Mouse (Mus musculus) forelimb bud, embryonic 11.5 days (tissue): ENCODE measurements around the gene Ncmap.

Experiments
- DNase-seq: peaks from one replicate; pipeline ENCODE4 v3.0.0-alpha.2; 2012; ENCODE audit warnings: low read depth, low spot score

Gene Ncmap

GRCm38 (mm10) chr4:135397991-135398390, at the start of gene Ncmap:
Gene Ncmap, minus strand, starts transcription at chr4:135398227.
- DNase-seq = no peak

GRCm38 (mm10) chr4:135442473-135442872, 44.4 kb upstream of the Ncmap start:
- DNase-seq = no peak

GRCm38 (mm10) chr4:135439904-135440522, 42.0 kb upstream of the Ncmap start:
- peak; percentile 51 for DNase-seq

DNA sequence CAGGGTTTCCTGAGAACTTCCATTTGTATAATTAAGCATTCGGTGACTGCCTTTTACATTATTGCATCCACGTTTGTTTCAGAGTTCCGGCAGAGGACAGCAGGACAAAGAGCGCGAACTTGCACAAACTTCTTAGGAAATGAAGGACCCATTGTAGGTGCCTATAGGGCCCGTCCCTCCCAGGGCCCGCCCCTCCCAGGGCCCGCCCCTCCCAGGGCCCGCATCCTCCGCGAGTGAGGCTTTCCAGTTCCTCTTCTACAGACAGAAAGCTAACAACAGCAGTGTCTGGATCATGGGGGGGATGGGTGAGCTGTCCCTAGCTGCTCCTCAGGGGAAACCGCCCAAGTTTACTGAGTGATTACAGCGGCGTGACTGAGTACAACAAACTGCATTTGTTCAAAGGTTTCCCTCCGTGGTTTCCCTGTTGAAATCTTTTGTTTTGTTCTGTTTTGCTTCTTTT, 41.2 kb upstream of the Ncmap start:
- peak; percentile 48 for DNase-seq

GRCm38 (mm10) chr4:135437924-135438323, 39.9 kb upstream of the Ncmap start:
- no peak for DNase-seq

- no peak for DNase-seq
Observed at GRCm38 (mm10) chr4:135436291-135436690, 38.3 kb upstream of the Ncmap start.

- no peak for DNase-seq
Observed at GRCm38 (mm10) chr4:135434395-135434789, 36.4 kb upstream of the Ncmap start.

GRCm38 (mm10) chr4:135433443-135434394, 35.7 kb upstream of the Ncmap start, which contains the start of gene Rcan3:
Gene Rcan3, minus strand, starts transcription at chr4:135433853.
- DNase-seq = peak; percentile 85

- no peak for DNase-seq
Observed at GRCm38 (mm10) chr4:135433086-135433442, 35.0 kb upstream of the Ncmap start.

DNA sequence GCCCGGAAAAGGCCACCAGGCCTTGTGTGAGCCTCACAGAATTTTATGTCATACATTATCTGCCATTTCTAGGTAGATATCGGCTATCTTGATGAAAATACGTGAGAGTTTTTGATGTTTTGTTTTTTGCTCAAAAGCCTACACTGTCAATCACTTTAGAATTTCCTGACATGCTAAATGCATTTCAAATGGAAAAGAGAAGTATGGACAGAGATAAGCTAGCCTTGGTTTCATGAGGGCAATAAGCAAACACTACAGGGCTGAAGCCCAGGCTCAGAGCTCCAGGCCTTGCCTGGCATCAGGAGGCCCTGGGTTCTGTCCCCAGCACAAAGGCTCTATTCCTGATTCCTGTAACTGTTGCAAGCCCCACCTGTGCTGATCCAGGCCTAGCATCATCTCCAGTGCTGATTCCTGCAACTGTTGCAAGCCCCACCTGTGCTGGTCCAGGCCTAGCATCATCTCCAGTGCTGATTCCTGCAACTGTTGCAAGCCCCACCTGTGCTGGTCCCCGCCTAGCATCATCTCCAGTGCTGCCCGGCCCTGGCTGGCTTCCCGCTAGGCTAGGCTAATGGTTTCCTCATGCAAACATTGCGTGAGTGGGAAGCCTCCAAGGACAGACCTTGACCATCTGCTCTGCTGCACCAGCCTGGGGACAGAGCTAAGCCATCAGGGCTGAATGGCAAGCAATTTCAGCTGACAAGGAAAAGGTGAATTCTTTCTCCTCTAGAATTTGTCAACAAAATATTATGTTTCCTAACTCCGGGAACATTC, 32.1 kb upstream of the Ncmap start:
- no peak for DNase-seq

- no peak for DNase-seq
Observed at GRCm38 (mm10) chr4:135429383-135429782, 31.4 kb upstream of the Ncmap start.

GRCm38 (mm10) chr4:135426587-135426986, 28.6 kb upstream of the Ncmap start:
- no peak for DNase-seq

DNA sequence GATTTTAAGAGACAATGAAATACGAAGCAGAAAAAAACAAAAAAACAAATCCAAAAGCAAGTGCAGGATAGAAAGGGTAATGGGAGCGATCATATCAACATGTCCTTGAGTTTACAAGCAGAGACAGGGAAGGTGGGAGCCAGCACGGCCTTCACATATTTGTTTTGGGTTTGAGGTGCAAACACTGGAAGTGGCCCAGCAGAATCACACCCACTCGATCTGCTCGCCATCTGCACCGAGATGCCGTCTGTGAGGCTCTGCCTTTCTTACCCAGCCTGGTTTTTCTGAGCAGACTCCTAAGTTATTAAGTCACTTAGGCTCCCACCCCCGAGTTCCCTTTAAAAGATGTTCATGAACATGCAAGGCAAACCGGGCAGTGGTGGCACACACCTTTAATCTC, 27.6 kb upstream of the Ncmap start:
- no peak for DNase-seq

DNA sequence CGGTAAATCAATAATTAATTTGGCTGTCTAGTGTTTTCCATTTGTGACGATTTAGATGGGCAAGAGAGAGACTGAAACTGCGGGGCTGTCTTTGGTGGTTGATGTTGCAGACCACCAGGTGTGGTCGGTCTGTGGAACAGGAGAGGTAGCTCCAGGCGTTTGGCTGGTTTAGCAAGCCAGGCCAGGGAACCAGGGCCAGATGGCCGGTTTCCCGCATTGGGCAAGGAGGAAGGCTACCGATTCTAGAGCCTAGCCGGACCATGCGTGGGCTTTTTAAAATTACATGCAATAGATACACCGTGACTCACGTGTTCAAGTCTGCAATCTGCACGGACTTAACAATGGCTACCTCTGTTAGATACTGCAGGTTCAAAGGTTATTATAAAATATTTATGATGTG, 22.9 kb upstream of the Ncmap start:
- no peak for DNase-seq

- no peak for DNase-seq
Observed at GRCm38 (mm10) chr4:135420416-135420815, 22.4 kb upstream of the Ncmap start.

DNA sequence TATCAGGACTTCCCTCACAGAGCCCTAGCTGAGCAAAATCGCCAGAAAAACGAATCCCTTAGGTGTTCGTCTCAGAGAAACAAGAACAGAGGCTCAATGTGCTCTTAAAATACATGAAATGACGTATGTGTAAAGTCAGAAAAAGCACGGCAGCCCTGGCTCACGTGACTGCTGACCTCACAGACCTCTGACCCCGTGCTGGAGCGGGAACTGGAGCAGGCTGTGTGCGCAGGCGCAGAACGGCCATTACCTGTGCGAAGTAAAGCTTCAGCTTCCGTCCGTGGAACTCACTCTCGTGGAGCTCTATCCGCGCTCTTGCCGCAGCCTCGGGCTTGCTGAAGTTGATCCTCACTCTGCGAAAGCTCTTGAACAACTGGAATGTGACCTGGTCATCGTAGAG, 22.0 kb upstream of the Ncmap start:
- no peak for DNase-seq

DNA sequence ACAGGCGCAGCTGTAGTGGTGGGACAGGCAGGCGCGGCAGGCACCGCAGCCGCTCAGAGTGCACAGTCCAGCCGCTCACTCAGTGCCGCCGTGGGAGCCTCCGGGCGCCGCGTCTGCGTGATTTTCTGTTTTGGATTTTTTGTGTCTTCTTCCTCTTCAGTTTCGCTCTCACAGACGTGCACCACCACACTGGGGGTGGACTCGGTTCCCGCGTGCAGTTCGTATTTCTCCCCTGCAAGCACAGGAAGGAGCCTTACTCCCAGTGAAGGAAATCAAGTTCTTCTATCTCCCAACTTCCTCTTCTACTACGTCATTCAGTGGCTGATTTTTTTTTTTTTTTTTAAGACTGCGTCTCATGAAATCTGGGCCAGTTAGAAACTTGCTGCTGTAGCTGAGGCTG, 18.3 kb upstream of the Ncmap start:
- no peak for DNase-seq

- DNase-seq = no peak
Observed at GRCm38 (mm10) chr4:135413491-135413890, 15.5 kb upstream of the Ncmap start.

DNA sequence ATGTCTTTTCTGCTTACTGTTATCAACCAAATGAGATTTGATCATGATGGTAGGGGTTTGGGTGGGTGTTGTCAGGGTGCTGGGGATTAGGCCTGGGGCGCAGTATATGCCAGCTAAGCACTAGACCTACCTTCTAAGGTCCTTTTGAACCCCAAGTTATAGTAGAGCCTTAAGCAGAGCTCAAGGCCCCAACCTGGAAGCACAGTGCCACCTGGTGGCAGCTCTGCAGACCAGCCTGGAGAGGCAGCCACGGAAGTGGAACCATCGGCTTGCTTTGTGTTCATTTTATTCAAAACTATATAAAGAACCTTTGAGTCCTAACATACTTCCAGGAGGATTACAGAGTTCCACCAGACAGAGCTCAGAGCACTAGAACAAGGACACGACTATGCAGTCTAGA, 13.6 kb upstream of the Ncmap start:
- DNase-seq = peak; percentile 61

DNA sequence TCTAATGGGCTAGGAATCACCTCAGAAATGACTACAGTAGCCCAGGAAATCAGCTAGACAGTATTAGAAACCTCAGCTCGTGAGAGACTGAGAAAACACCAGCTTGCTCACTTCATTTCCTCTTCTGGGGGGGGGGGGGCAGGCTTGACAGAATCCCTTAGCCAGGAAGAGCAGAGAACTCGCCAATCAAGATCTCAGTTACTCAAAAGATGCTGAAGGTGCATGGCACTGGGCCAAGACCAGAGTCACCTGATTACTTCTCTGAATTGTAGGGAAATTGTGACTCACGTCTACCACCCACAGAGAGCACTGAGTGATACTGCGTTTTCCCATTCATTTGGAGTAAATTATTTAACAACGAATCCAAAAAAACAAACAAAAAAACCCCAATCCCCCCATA, 8.2 kb upstream of the Ncmap start:
- DNase-seq = no peak

- DNase-seq = no peak
Observed at GRCm38 (mm10) chr4:135404916-135405315, 6.9 kb upstream of the Ncmap start.

DNA sequence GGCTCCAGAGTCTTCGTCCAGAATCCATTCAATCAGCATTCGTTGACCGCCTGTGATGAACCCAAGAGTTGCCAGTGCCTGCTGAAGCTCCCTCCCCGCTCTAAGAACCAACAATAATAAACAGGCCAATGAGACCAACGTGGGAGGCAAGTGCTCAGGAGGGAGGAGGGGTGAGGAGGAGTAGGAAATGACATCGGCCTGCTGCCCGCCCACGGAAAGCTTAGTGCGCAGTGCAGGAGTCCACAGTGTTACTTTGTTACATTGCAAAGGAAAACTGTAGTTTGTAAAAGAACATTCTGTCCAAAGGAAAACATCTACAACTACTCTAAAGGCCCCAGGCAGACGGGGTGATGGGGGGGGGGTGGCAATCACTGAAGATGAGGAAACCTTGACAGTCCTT, 6.0 kb upstream of the Ncmap start:
- DNase-seq = no peak
